Mouse (Mus musculus) brain, embryonic 14.5 days (tissue): ENCODE data around the gene Mettl7b.

Experiments used
- CTCF ChIP-seq: fragments of 200-500 bp; IDR thresholded peaks from 2 replicates; pipeline ENCODE4 v1.5.1; 2012; ENCODE audit warnings: inconsistent platforms, mild to moderate bottlenecking, moderate library complexity, borderline replicate concordance; ENCODE audit not compliant: insufficient read depth, insufficient read length; ENCODE audit errors: extremely low read depth
- POLR2A ChIP-seq: fragments of 200-500 bp; IDR thresholded peaks from 2 replicates; pipeline ENCODE4 v1.6.1; 2012; ENCODE audit warnings: mild to moderate bottlenecking, inconsistent platforms, borderline replicate concordance; ENCODE audit not compliant: poor library complexity, insufficient read depth, insufficient read length, severe bottlenecking; ENCODE audit errors: extremely low read depth

DNA sequence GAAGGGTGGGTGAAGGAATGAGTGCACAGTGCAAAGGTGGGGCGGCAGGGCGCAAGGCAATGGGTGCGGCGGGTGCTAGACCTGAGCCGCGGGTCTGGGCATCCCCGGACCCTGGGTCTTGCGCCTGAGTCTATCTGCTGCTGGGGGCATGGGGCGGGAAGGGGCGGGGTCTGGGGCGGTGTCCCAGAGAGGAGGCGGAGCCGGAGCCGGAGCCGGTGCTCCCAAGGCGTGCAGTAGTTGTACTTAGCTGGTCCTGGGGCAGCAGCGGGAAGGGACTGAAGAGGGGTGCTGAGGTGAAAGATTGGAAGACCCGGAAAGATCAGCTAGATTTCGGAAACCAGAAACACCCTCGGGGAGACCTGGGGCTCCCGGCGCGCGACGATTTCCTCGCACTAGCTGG is 27.2 kb downstream of the Mettl7b start, which contains the start of gene Itga7:
- no peak for TF ChIP-seq CTCF
- TF ChIP-seq POLR2A = no peak
